Mouse (Mus musculus) adrenal gland, postnatal 10 days (tissue): ENCODE data around the gene Krtap5-2. TPM values are rescaled to one million over a fixed set of nuclear protein-coding genes. Genes with fewer than 3 reads are reported as not detected.
"Not testable (repeated sequence)": the region's sequence is repeated elsewhere in the genome, so short reads cannot be mapped to it uniquely, and the experiment has no call there.

ENCODE experiments used
- DNase-seq: peaks from one replicate; pipeline ENCODE4 v3.0.0; 2021; ENCODE audit warnings: mixed read lengths
- total RNA-seq, 2 experiments: library from RNA; stranded (reverse); gene quantifications; 2 replicates each; pipeline ENCODE4 v1.2.3; 2021

Gene Krtap5-2
- total RNA-seq, 2 experiments from 2014 or later: not detected

DNA sequence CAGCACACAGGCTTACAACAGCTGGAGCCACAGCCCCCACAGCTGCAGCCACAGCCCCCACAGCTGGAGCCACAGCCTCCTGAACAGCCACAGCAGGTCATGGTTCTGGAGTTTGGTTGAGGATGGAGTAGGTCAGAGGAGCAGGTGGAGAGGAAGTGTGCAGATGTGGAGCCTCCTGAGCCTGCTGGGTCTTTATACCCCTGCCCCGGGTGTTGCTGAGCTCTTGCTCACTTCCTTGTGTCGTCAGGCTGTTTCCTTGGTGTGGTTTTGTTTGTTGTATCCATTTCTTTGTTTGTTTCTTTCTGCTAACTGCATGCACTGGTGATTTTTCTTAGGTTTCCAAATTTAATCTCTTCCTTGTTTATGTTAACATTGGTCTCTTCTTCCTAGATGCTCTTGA is 39.9 kb downstream of the Krtap5-2 start, which contains the start of gene Gm39115:
Gm39115 (minus strand) TSS at position 101 of the 400 bp plus-strand sequence.
- not testable (repeated sequence) for DNase-seq

DNA sequence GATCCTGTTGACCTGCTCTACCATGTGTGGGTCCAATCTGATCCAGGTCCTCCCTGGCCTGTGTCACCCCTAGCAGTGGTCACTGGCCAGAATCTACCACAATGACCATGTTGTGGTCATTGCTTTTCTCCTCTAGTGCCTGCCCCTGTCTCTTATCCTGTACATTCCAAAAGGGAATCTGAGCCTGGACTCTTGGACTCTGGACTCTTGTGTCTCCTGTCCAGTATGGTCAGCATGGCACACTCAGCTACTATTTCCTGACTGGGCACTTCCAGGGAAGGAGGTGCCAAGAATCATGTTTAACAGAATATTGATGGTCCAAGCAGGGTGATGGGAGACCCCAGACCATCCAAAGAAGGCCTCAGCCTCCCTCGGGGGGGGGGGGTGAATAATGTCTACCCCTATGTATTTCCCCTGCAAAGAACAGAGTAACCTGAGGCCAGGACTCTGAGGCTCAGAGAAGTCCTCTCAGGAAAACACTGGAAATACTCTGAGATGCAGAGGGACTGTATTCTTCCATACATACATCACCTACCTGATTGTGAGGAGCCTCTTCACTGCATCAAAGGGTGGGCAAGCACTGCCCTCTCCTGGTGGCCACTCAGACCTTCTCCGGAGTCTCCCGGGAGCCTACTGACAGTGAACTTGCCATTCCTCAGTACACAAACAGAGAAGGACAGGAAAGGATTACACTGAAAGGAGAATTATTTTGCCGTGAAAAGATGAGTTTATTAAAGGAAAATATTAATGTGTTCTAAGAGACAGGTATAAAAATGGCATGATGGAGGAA is 41.4 kb downstream of the Krtap5-2 start:
- DNase-seq: peak; percentile 10

DNA sequence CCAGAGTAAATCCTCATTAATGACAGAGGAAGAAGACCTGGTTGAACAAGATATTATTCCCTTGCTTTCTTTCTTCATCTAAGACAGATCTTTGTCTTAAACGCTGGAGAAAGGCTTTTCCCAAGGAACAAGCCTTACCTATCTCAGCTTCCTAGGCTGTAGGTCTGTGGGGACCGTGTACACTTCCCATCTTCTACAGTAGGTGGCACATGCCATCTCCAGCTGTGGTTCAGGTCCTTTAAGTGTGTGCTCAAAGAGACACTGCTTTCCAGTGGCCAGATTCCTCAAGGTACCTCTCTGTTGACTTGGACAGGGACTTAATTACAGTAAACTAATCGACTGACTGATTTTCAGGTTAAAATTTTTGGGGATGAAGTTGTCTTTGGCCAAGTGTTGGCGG is 47.0 kb downstream of the Krtap5-2 start:
- no peak for DNase-seq

Other genes with a start within 250 kb of the Krtap5-2 start
- 1 to 10 TPM; 2.8 to 4.7 TPM for gene Brsk2, start 226.3 kb downstream of the Krtap5-2 start, total RNA-seq
- 10 to 100 TPM; 46.8 to 47.4 TPM for gene Mob2, start 114.9 kb downstream of the Krtap5-2 start, total RNA-seq
- gene Dusp8, start 80.2 kb downstream of the Krtap5-2 start, total RNA-seq: 10 to 100 TPM in 1 of 2 experiments, 1 to 10 TPM in 1; 7.6 to 11.4 TPM
- gene Gm45618, start 55.3 kb downstream of the Krtap5-2 start, total RNA-seq: not detected
- not detected for gene Gm39115, start 40.0 kb downstream of the Krtap5-2 start, total RNA-seq
- not detected for gene Gm45337, start 31.4 kb downstream of the Krtap5-2 start, total RNA-seq
- gene Gm29735, start 18.9 kb downstream of the Krtap5-2 start, total RNA-seq: not detected
- not detected for gene Gm4553, start 10.3 kb downstream of the Krtap5-2 start, total RNA-seq
- gene Gm10153, start 14.4 kb upstream of the Krtap5-2 start, total RNA-seq: not detected
- gene Krtap5-3, start 25.4 kb upstream of the Krtap5-2 start, total RNA-seq: not detected
- not detected for gene Gm7579, start 35.9 kb upstream of the Krtap5-2 start, total RNA-seq
- not detected for gene Krtap5-5, start 54.0 kb upstream of the Krtap5-2 start, total RNA-seq
- gene Gm40460, start 65.1 kb upstream of the Krtap5-2 start, total RNA-seq: not detected
- not detected for gene Gm2431, start 82.3 kb upstream of the Krtap5-2 start, total RNA-seq
- not detected for gene Gm4559, start 98.4 kb upstream of the Krtap5-2 start, total RNA-seq
- gene Krtap5-1, start 121.1 kb upstream of the Krtap5-2 start, total RNA-seq: not detected
- gene Krtap5-4, start 127.5 kb upstream of the Krtap5-2 start, total RNA-seq: not detected
- 1 to 10 TPM; 3.5 to 3.6 TPM for gene Ifitm10, start 197.7 kb upstream of the Krtap5-2 start, total RNA-seq
- 1 to 10 TPM in 1 of 2 experiments, under 1 TPM in 1; 0.73 to 3.7 TPM for gene Gm49369, start 206.7 kb upstream of the Krtap5-2 start, total RNA-seq
- 100 to 1,000 TPM; 603 to 610 TPM for gene Ctsd, start 212.0 kb upstream of the Krtap5-2 start, total RNA-seq